Mouse (Mus musculus): Measurements from ENCODE around the gene Rangrf. TPM values are rescaled to one million over a fixed set of nuclear protein-coding genes. Genes with fewer than 3 reads are reported as not detected.

The Rangrf gene
- polyA plus RNA-seq, 1 experiment: 1,176 TPM

GRCm38 (mm10) chr11:68994377-68994776 lies 19.4 kb upstream of the Rangrf start:
- Histone ChIP-seq H3K4me3 (ENCODE audit: control insufficient read depth, low read depth, low read length) (no peak overlapping the region), H3K36me3 (ENCODE audit: control insufficient read depth, insufficient read depth, low read length) (peaks cover 9% of the 10 kb centered on the region), H3K4me1 (ENCODE audit: control insufficient read depth, insufficient read depth, low read length) (no peaks in the 10 kb centered on the region), H3K27ac (ENCODE audit: control insufficient read depth, insufficient read depth, low read depth, low read length) (no peak overlapping the region), H3K27me3 (ENCODE audit: control insufficient read depth, insufficient read depth, low read length) (no peaks in the 10 kb centered on the region)
- no peak for TF ChIP-seq CTCF (IDR thresholded peaks at IDR 0.05; ENCODE audit: control insufficient read depth, insufficient read depth, insufficient replicate concordance, low read depth, low read length)
- TF ChIP-seq POLR2A (IDR thresholded peaks at IDR 0.05; ENCODE audit: control insufficient read depth, low read depth, low read length): no peak

GRCm38 (mm10) chr11:68993122-68993521 lies 18.1 kb upstream of the Rangrf start:
- H3K4me1 ChIP-seq (ENCODE audit: control insufficient read depth, insufficient read depth, low read length): no peaks in the 10 kb centered on the region
- no peak for TF ChIP-seq CTCF (IDR thresholded peaks at IDR 0.05; ENCODE audit: control insufficient read depth, insufficient read depth, insufficient replicate concordance, low read depth, low read length)
- no peak for TF ChIP-seq POLR2A (IDR thresholded peaks at IDR 0.05; ENCODE audit: control insufficient read depth, low read depth, low read length)
- no peaks in the 10 kb centered on the region for H3K27me3 ChIP-seq (ENCODE audit: control insufficient read depth, insufficient read depth, low read length)
- peaks cover 7% of the 10 kb centered on the region for H3K36me3 ChIP-seq (ENCODE audit: control insufficient read depth, insufficient read depth, low read length)
- H3K4me3 ChIP-seq (ENCODE audit: control insufficient read depth, low read depth, low read length): no peak overlapping the region
- H3K27ac ChIP-seq (ENCODE audit: control insufficient read depth, insufficient read depth, low read depth, low read length): no peak overlapping the region

GRCm38 (mm10) chr11:68988341-68988740 lies 13.4 kb upstream of the Rangrf start:
- Histone ChIP-seq H3K27me3 (ENCODE audit: control insufficient read depth, insufficient read depth, low read length) (no peaks in the 10 kb centered on the region), H3K27ac (ENCODE audit: control insufficient read depth, insufficient read depth, low read depth, low read length) (no peak overlapping the region), H3K4me3 (ENCODE audit: control insufficient read depth, low read depth, low read length) (no peak overlapping the region), H3K4me1 (ENCODE audit: control insufficient read depth, insufficient read depth, low read length) (no peaks in the 10 kb centered on the region), H3K36me3 (ENCODE audit: control insufficient read depth, insufficient read depth, low read length) (peaks cover 2% of the 10 kb centered on the region)
- no peak for TF ChIP-seq CTCF (IDR thresholded peaks at IDR 0.05; ENCODE audit: control insufficient read depth, insufficient read depth, insufficient replicate concordance, low read depth, low read length)
- no peak for TF ChIP-seq POLR2A (IDR thresholded peaks at IDR 0.05; ENCODE audit: control insufficient read depth, low read depth, low read length)

GRCm38 (mm10) chr11:68987365-68987882 lies 12.4 kb upstream of the Rangrf start:
- Histone ChIP-seq H3K27ac (ENCODE audit: control insufficient read depth, insufficient read depth, low read depth, low read length) (no peak overlapping the region), H3K4me1 (ENCODE audit: control insufficient read depth, insufficient read depth, low read length) (peaks cover 3% of the 10 kb centered on the region; the same call in 1 of the 2 replicates), H3K36me3 (ENCODE audit: control insufficient read depth, insufficient read depth, low read length) (peaks cover 2% of the 10 kb centered on the region), H3K27me3 (ENCODE audit: control insufficient read depth, insufficient read depth, low read length) (no peaks in the 10 kb centered on the region), H3K4me3 (ENCODE audit: control insufficient read depth, low read depth, low read length) (no peak overlapping the region)
- TF ChIP-seq CTCF (IDR thresholded peaks at IDR 0.05; ENCODE audit: control insufficient read depth, insufficient read depth, insufficient replicate concordance, low read depth, low read length) (no peak), POLR2A (IDR thresholded peaks at IDR 0.05; ENCODE audit: control insufficient read depth, low read depth, low read length) (no peak)

- Histone ChIP-seq H3K4me1 (ENCODE audit: control insufficient read depth, insufficient read depth, low read length) (peaks cover 3% of the 10 kb centered on the region; the same call in 1 of the 2 replicates), H3K27me3 (ENCODE audit: control insufficient read depth, insufficient read depth, low read length) (no peaks in the 10 kb centered on the region), H3K4me3 (ENCODE audit: control insufficient read depth, low read depth, low read length) (no peak overlapping the region), H3K36me3 (ENCODE audit: control insufficient read depth, insufficient read depth, low read length) (no peaks in the 10 kb centered on the region; the same call in 1 of the 2 replicates), H3K27ac (ENCODE audit: control insufficient read depth, insufficient read depth, low read depth, low read length) (no peak overlapping the region)
- no peak for TF ChIP-seq POLR2A (IDR thresholded peaks at IDR 0.05; ENCODE audit: control insufficient read depth, low read depth, low read length)
- peak; percentile 24; the same call in 1 of the 2 replicates for TF ChIP-seq CTCF (IDR thresholded peaks at IDR 0.05; ENCODE audit: control insufficient read depth, insufficient read depth, insufficient replicate concordance, low read depth, low read length)
Measured at GRCm38 (mm10) chr11:68982639-68983369, 7.8 kb upstream of the Rangrf start.

GRCm38 (mm10) chr11:68980919-68981318 lies 5.9 kb upstream of the Rangrf start:
- Histone ChIP-seq H3K4me1 (ENCODE audit: control insufficient read depth, insufficient read depth, low read length) (peaks cover 4% of the 10 kb centered on the region; the same call in 1 of the 2 replicates), H3K4me3 (ENCODE audit: control insufficient read depth, low read depth, low read length) (no peak overlapping the region), H3K36me3 (ENCODE audit: control insufficient read depth, insufficient read depth, low read length) (no peaks in the 10 kb centered on the region), H3K27ac (ENCODE audit: control insufficient read depth, insufficient read depth, low read depth, low read length) (no peak overlapping the region), H3K27me3 (ENCODE audit: control insufficient read depth, insufficient read depth, low read length) (no peaks in the 10 kb centered on the region)
- no peak for TF ChIP-seq POLR2A (IDR thresholded peaks at IDR 0.05; ENCODE audit: control insufficient read depth, low read depth, low read length)
- no peak for TF ChIP-seq CTCF (IDR thresholded peaks at IDR 0.05; ENCODE audit: control insufficient read depth, insufficient read depth, insufficient replicate concordance, low read depth, low read length)

GRCm38 (mm10) chr11:68979320-68979733 lies 4.3 kb upstream of the Rangrf start:
- TF ChIP-seq CTCF (IDR thresholded peaks at IDR 0.05; ENCODE audit: control insufficient read depth, insufficient read depth, insufficient replicate concordance, low read depth, low read length) (no peak), POLR2A (IDR thresholded peaks at IDR 0.05; ENCODE audit: control insufficient read depth, low read depth, low read length) (no peak)
- Histone ChIP-seq H3K4me3 (ENCODE audit: control insufficient read depth, low read depth, low read length) (no peak overlapping the region), H3K27me3 (ENCODE audit: control insufficient read depth, insufficient read depth, low read length) (no peaks in the 10 kb centered on the region), H3K36me3 (ENCODE audit: control insufficient read depth, insufficient read depth, low read length) (no peaks in the 10 kb centered on the region), H3K27ac (ENCODE audit: control insufficient read depth, insufficient read depth, low read depth, low read length) (no peak overlapping the region), H3K4me1 (ENCODE audit: control insufficient read depth, insufficient read depth, low read length) (peaks cover 8% of the 10 kb centered on the region; the same call in 1 of the 2 replicates)

Data from testis, adult 2 months (tissue).